Mouse (Mus musculus) G1E (cell line): Measurements from ENCODE around the gene Zfp472. TPM values are rescaled to one million over a fixed set of nuclear protein-coding genes. Genes with fewer than 3 reads are reported as not detected.
A peak's percentile ranks its signal among the peaks of the same experiment; 100 is the strongest.
"Not testable (repeated sequence)": the region's sequence is repeated elsewhere in the genome, so short reads cannot be mapped to it uniquely, and the experiment has no call there.

Experiments
- ATAC-seq: 2 replicates; pipeline ENCODE4 v1.8.0; 2016; ENCODE audit warnings: mild to moderate bottlenecking; ENCODE audit not compliant: insufficient number of reproducible peaks, poor library complexity, low FRiP score, severe bottlenecking; ENCODE audit errors: extremely low read depth
- DNase-seq: peaks from one replicate; pipeline ENCODE4 v3.0.0; 2012; ENCODE audit warnings: low spot score
- H3K27me3 ChIP-seq: 2 replicates; pipeline ENCODE4 v1.6.1; 2012; ENCODE audit warnings: mild to moderate bottlenecking, low read length, inconsistent platforms; ENCODE audit not compliant: insufficient read depth
- H3K36me3 ChIP-seq: replicated peaks from 2 replicates; pipeline ENCODE3; 2012; ENCODE audit warnings: mild to moderate bottlenecking, inconsistent platforms
- H3K4me1 ChIP-seq: 2 replicates; pipeline ENCODE4 v1.6.1; 2012; ENCODE audit warnings: low read depth, low read length, inconsistent platforms, mixed read lengths; ENCODE audit not compliant: insufficient read depth
- H3K4me3 ChIP-seq: 2 replicates; pipeline ENCODE4 v1.5.1; 2012; ENCODE audit warnings: low read depth, mild to moderate bottlenecking, inconsistent platforms, low read length, moderate library complexity, mixed read lengths
- H3K9me3 ChIP-seq: replicated peaks from 2 replicates; pipeline ENCODE4 v1.6.1; 2012; ENCODE audit warnings: inconsistent platforms
- CTCF ChIP-seq: IDR thresholded peaks from 2 replicates; pipeline ENCODE4 v1.5.1; 2012; ENCODE audit warnings: low read depth, low read length, inconsistent platforms, mixed read lengths
- GATA1 ChIP-seq: IDR thresholded peaks from 2 replicates; pipeline ENCODE4 v1.6.1; 2012; ENCODE audit warnings: borderline replicate concordance, low read length, inconsistent platforms, mixed read lengths
- GATA2 ChIP-seq: IDR thresholded peaks from 2 replicates; pipeline ENCODE4 v1.6.1; 2012; ENCODE audit warnings: low read depth, low read length, inconsistent platforms, borderline replicate concordance
- POLR2AphosphoS5 ChIP-seq: IDR thresholded peaks from 2 replicates; pipeline ENCODE4 v1.6.1; 2012; ENCODE audit warnings: low read depth, low read length, inconsistent platforms; ENCODE audit not compliant: insufficient replicate concordance
- TAL1 ChIP-seq: conservative IDR thresholded peaks from 2 replicates; pipeline ENCODE4 v1.6.1; 2012; ENCODE audit warnings: low read depth, low read length, inconsistent platforms, mixed read lengths
- polyA plus RNA-seq: library from polyadenylated mRNA; stranded (reverse); fragments of >175 nt; gene quantifications from 2 replicates; pipeline ENCODE4 v1.2.3, GENCODE M21; 2012
- total RNA-seq, 2 experiments: library from RNA; stranded (forward) in 1 of 2; stranded (reverse) in 1 of 2; fragments of 200-1000 nt in 1 of 2; fragments of >200 nt in 1 of 2; fragmentation: Nextera tagmentation in 1 of 2; gene quantifications; 2 replicates each; pipeline ENCODE4 v1.2.3; 2014 to 2017

Zfp472 gene
- total and polyA plus RNA-seq, 3 experiments: 0.40 to 13.4 (median 9.0) TPM

DNA sequence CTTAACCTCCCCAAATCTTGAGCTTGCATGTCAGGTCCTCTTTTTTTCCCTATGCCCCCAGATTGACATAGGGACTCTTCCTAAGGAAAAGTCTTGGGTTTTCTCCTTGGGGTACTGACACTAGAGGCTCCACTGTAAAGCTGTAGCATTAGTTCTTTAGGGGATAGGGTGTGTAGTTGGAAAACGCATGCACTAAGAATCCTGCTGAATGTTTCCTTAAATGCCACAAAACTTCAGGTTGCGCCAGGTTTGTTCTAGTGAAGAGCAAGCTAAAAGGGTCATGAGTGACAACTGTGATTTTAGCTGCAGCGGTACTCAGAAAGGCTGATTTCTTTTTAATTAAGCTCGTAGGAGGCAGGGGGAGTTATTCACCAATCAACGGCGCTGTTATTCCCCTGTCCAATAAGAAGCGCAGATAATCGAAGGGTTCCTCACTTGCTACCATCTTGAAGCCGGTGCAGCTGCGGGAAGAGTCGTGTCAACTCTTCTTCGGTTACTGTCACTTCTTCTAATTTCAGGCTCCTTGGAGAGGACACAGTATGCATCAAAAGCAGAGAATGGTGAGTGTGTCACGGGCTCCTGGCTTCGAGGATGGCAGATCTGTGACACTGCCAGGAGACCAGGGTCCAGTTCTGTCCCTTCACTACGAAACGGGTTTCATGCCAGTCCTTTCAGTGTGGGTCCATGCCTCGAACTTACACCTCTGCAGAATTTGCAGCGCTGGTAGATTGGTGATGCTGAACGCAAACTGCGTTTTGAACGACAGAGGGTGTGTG, 27.3 kb downstream of the Zfp472 start, which contains the start of gene Zfp952:
TSS of gene Zfp952 (plus strand) at position 431 of the 776 bp plus-strand sequence.
- Histone ChIP-seq H3K27me3 (no peaks in the 10 kb centered on the region), H3K9me3 (no peaks in the 10 kb centered on the region), H3K4me1 (peaks cover 17% of the 10 kb centered on the region), H3K36me3 (peaks cover 20% of the 10 kb centered on the region), H3K4me3 (peak within 1 kb of the TSS; percentile 77)
- peak; percentile 86 for DNase-seq
- ATAC-seq: peak; percentile 93
- TF ChIP-seq POLR2AphosphoS5 (no peak), GATA1 (no peak), TAL1 (no peak), CTCF (no peak), GATA2 (no peak)

DNA sequence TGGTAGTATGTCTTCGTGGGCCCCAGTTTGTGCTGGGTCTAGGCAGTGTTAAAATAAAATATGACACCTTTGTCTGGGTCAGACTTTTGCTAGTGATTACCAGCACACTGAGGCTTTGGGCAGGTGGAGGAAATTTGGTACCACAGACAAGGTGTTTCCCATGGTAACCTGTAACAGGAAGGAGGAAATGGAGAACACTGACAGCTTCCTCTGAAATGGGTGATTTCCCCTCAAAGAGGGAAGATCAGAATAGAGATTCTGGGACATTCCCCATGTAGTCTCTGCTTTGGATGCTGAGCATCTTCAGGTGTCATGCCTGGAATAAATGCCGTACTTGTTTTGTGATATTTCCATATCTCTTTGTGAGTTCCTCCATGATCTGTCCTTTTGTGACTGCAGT, 32.9 kb downstream of the Zfp472 start:
- peaks cover 18% of the 10 kb centered on the region for H3K9me3 ChIP-seq
- no peaks in the 10 kb centered on the region for H3K27me3 ChIP-seq
- ATAC-seq (no peak), DNase-seq (no peak)
- peaks cover 62% of the 10 kb centered on the region for H3K36me3 ChIP-seq
- TF ChIP-seq TAL1 (no peak), CTCF (no peak), POLR2AphosphoS5 (no peak), GATA2 (no peak), GATA1 (no peak)
- no peak overlapping the region for H3K4me3 ChIP-seq
- H3K4me1 ChIP-seq: peaks cover 11% of the 10 kb centered on the region

DNA sequence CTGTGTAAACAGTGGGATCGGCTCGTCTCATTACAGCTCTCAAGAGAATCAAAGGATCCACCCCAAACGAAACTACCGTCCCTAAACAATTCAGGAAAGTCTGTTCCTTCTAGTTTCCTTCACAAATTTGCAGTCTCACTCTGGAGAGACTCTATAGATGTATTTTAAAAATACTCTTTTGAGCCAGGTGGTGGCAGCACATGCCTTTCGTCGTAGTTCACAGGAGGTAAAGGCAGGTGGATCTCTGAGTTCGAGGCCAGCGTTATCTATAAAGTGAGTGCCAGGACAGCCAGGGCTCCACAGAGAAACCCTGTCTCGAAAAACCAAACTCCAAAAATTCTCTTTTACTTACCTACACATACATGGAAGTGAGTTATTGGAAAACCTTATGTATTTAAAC, 42.7 kb downstream of the Zfp472 start:
- Histone ChIP-seq H3K9me3 (peaks cover 14% of the 10 kb centered on the region), H3K36me3 (peaks cover 15% of the 10 kb centered on the region), H3K4me3 (no peak overlapping the region), H3K27me3 (no peaks in the 10 kb centered on the region), H3K4me1 (no peaks in the 10 kb centered on the region)
- ATAC-seq (no peak), DNase-seq (no peak)
- TF ChIP-seq GATA1 (no peak), GATA2 (no peak), POLR2AphosphoS5 (no peak), CTCF (no peak), TAL1 (no peak)

DNA sequence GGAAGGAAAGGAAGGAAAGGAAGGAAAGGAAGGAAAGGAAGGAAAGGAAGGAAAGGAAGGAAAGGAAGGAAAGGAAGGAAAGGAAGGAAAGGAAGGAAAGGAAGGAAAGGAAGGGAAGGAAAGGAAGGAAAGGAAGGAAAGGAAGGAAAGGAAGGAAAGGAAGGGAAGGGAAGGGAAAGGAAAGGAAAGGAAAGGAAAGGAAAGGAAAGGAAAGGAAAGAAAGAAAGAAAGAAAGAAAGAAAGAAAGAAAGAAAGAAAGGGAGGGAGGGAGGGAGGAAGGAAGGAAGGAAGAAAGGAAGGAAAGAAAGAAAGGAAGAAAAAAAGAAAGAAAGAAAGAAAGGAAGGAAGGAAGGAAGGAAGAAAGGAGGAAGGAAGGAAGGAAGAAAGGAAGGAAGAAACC, 54.8 kb downstream of the Zfp472 start:
- H3K4me1 ChIP-seq, H3K4me3 ChIP-seq, ATAC-seq, DNase-seq, H3K27me3 ChIP-seq: not testable (repeated sequence)
- peaks cover 39% of the 10 kb centered on the region for H3K9me3 ChIP-seq
- peaks cover 41% of the 10 kb centered on the region for H3K36me3 ChIP-seq

Other genes starting within 250 kb of the Zfp472 start
- 102 and 115 TPM in 2 replicates for gene Zfp871, start 177.5 kb upstream of the Zfp472 start, total RNA-seq (2014; fragmentation: Nextera tagmentation)
- 31.5 and 41.9 TPM in 2 replicates for gene Zfp871, start 177.5 kb upstream of the Zfp472 start, total RNA-seq (2017)
- 1.0 and 1.5 TPM in 2 replicates for gene Zfp871, start 177.5 kb upstream of the Zfp472 start, polyA plus RNA-seq
- gene Zfp811, start 155.9 kb upstream of the Zfp472 start, total RNA-seq (2014; fragmentation: Nextera tagmentation): 0.30 TPM in 1 of 2 replicates, not detected in the other
- 0.06 and 0.44 TPM in 2 replicates for gene Zfp811, start 155.9 kb upstream of the Zfp472 start, total RNA-seq (2017)
- gene Zfp811, start 155.9 kb upstream of the Zfp472 start, polyA plus RNA-seq: not detected in 2 replicates
- 17.4 and 25.8 TPM in 2 replicates for gene Zfp799, start 135.6 kb upstream of the Zfp472 start, total RNA-seq (2014; fragmentation: Nextera tagmentation)
- gene Zfp799, start 135.6 kb upstream of the Zfp472 start, total RNA-seq (2017): 13.1 and 16.1 TPM in 2 replicates
- gene Zfp799, start 135.6 kb upstream of the Zfp472 start, polyA plus RNA-seq: 0.32 and 2.0 TPM in 2 replicates
- 2.3 and 4.7 TPM in 2 replicates for gene Zfp870, start 74.2 kb upstream of the Zfp472 start, total RNA-seq (2014; fragmentation: Nextera tagmentation)
- gene Zfp870, start 74.2 kb upstream of the Zfp472 start, total RNA-seq (2017): 2.7 and 3.1 TPM in 2 replicates
- gene Zfp870, start 74.2 kb upstream of the Zfp472 start, polyA plus RNA-seq: 0.35 and 0.39 TPM in 2 replicates
- gene Cyp4f14, start 48.5 kb upstream of the Zfp472 start, total RNA-seq (2014; fragmentation: Nextera tagmentation): not detected in 2 replicates
- 0.06 and 0.16 TPM in 2 replicates for gene Cyp4f14, start 48.5 kb upstream of the Zfp472 start, total RNA-seq (2017)
- gene Cyp4f14, start 48.5 kb upstream of the Zfp472 start, polyA plus RNA-seq: not detected in 2 replicates
- 39.1 and 51.8 TPM in 2 replicates for gene Cyp4f13, start 18.4 kb upstream of the Zfp472 start, total RNA-seq (2014; fragmentation: Nextera tagmentation)
- 12.1 and 17.8 TPM in 2 replicates for gene Cyp4f13, start 18.4 kb upstream of the Zfp472 start, total RNA-seq (2017)
- gene Cyp4f13, start 18.4 kb upstream of the Zfp472 start, polyA plus RNA-seq: 16.7 and 20.3 TPM in 2 replicates
- 11.4 and 11.8 TPM in 2 replicates for gene Zfp952, start 27.3 kb downstream of the Zfp472 start, total RNA-seq (2014; fragmentation: Nextera tagmentation)
- gene Zfp952, start 27.3 kb downstream of the Zfp472 start, total RNA-seq (2017): 11.8 and 13.1 TPM in 2 replicates
- gene Zfp952, start 27.3 kb downstream of the Zfp472 start, polyA plus RNA-seq: 0.28 and 0.35 TPM in 2 replicates
- gene Zfp763, start 67.6 kb downstream of the Zfp472 start, total RNA-seq (2014; fragmentation: Nextera tagmentation): 15.0 and 16.7 TPM in 2 replicates
- 11.2 and 11.5 TPM in 2 replicates for gene Zfp763, start 67.6 kb downstream of the Zfp472 start, total RNA-seq (2017)
- gene Zfp763, start 67.6 kb downstream of the Zfp472 start, polyA plus RNA-seq: 0.11 and 0.25 TPM in 2 replicates
- not detected in 2 replicates for gene 4921501E09Rik, start 102.2 kb downstream of the Zfp472 start, total RNA-seq (2014; fragmentation: Nextera tagmentation)
- 0.05 and 0.06 TPM in 2 replicates for gene 4921501E09Rik, start 102.2 kb downstream of the Zfp472 start, total RNA-seq (2017)
- not detected in 2 replicates for gene 4921501E09Rik, start 102.2 kb downstream of the Zfp472 start, polyA plus RNA-seq
- gene Zfp563, start 123.5 kb downstream of the Zfp472 start, total RNA-seq (2014; fragmentation: Nextera tagmentation): 7.4 and 9.6 TPM in 2 replicates
- 7.5 and 10.5 TPM in 2 replicates for gene Zfp563, start 123.5 kb downstream of the Zfp472 start, total RNA-seq (2017)
- 0.56 and 0.65 TPM in 2 replicates for gene Zfp563, start 123.5 kb downstream of the Zfp472 start, polyA plus RNA-seq
- gene Morc2b, start 173.9 kb downstream of the Zfp472 start, total RNA-seq (2014; fragmentation: Nextera tagmentation): not detected in 2 replicates
- gene Morc2b, start 173.9 kb downstream of the Zfp472 start, total RNA-seq (2017): 0.12 and 0.22 TPM in 2 replicates
- not detected in 2 replicates for gene Morc2b, start 173.9 kb downstream of the Zfp472 start, polyA plus RNA-seq
- not detected in 2 replicates for gene Olfr55, start 202.6 kb downstream of the Zfp472 start, total RNA-seq (2014; fragmentation: Nextera tagmentation)
- gene Olfr55, start 202.6 kb downstream of the Zfp472 start, total RNA-seq (2017): 0.17 and 0.44 TPM in 2 replicates
- gene Olfr55, start 202.6 kb downstream of the Zfp472 start, polyA plus RNA-seq: not detected in 2 replicates
- gene Olfr239, start 225.5 kb downstream of the Zfp472 start, total RNA-seq (2014; fragmentation: Nextera tagmentation): not detected in 2 replicates
- gene Olfr239, start 225.5 kb downstream of the Zfp472 start, total RNA-seq (2017): not detected in 2 replicates
- gene Olfr239, start 225.5 kb downstream of the Zfp472 start, polyA plus RNA-seq: not detected in 2 replicates